Mouse (Mus musculus) layer of hippocampus, adult 11-12 months (tissue): Measurements from ENCODE around the gene Med20.

Experiments
- DNase-seq: peaks from one replicate; pipeline ENCODE4 v3.0.0; 2022; ENCODE audit warnings: low spot score

Gene Med20

DNA sequence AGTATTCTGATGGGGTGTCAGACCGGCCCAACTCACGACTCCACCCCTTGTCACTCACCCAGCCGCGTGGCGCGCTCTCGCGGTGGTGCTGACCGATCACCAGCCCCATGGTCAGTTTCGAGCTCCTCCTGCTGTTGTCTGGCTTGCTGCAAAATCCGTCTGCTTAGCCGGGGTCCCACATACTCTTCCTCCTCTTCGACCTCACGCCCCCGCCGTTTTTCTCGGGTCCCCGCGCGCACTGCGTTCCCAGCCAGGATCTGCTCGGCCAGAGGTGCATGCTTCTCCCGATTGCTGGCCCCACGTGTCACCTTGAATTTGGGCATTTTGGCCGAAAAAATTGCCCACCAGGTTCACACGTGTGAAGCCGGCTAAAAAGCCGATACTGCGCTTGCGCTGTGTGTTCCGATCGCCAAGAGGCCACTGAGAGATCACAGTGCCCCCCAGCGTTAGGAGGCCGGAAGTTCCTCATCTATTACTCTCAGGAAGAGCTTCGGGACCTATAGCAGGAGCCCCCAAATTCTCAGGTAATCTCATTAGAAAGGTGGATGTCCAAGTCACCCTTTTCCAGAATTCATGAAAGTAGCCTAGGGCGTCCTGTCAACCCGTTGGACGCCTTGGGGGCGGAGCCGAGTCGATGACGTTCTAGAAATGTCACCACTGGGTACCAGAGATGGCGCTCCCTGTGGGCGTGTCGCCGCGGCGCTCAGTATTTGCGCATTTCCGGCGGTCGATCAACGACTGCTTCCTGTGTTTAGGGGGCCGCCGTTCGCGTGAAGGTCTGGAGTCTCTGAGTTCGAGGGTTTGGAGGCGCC, at the start of gene Med20, which contains the start of the genes Bysl and Gm20517:
TSS of gene Med20 (plus strand) at position 734 of the 812 bp plus-strand sequence.
TSS of gene Bysl (minus strand) at position 644 of the 812 bp plus-strand sequence.
TSS of gene Gm20517 (plus strand) at position 741 of the 812 bp plus-strand sequence.
- DNase-seq: peak; percentile 96

DNA sequence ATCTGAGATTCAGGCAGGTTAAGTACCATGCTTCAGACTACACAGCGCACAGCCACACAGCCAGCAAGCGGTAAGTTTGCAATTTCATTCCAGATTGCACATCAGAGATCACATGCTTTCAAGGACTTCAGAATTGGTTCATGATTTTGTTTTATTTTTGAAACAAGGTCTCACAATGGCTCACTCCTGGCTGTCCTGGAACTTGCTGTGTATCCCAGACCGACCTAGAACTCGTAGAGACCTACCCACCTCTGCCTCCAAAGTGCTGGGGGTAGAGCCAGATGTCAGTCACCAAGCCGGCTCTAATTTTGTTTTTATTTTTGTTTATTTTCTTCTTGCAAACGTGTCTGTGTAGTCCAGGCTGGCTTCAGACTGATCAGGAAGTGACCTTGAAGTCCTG, 48.5 kb upstream of the Med20 start:
- no peak for DNase-seq

- DNase-seq: no peak
These were observed 46.8 kb upstream of the Med20 start for GRCm38 (mm10) chr17:47564612-47565011.

DNA sequence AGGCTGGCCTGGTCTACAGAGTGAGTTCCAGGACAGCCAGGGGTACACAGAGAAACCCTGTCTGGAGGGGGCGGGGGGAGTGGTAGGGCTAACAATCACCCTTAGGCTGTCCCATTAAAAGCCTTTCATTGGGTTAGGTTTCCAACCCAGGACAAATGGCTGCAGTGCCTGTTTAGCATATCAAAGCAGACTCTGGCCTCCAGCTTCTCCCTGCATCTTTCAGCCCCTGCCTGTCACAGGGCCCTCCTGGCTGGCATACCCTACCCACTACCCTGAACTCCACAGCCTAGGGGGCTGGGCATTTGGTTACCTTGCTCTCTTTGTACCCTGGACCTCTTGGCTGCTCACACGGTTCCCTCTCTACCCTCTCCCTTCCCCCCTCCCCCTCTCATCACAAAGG, 45.2 kb upstream of the Med20 start:
- DNase-seq: no peak

DNA sequence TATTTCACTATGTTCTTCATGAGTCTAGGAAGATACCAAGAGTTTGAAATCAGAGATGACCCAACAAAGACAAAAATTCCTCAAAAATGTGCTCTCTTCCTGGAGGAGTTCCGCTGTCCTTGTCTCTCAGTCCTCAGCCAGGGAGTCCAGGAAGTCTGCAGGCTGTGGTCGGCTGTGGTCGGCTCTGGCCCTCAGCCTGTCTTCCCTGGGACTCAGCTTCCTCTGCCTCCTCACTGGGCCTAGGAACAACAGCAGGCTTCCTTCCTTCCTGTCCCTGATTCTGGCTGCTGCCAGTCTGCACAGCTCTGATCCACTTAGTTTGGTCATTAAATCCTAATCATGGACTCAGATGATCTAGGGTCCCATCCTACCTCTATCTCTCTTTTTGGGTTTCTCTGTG, 44.1 kb upstream of the Med20 start:
- no peak for DNase-seq

GRCm38 (mm10) chr17:47568389-47568788, 43.0 kb upstream of the Med20 start:
- no peak for DNase-seq

- DNase-seq: no peak
These were observed 42.3 kb upstream of the Med20 start for GRCm38 (mm10) chr17:47568951-47569527.

GRCm38 (mm10) chr17:47571621-47572020, 39.8 kb upstream of the Med20 start:
- DNase-seq: no peak

DNA sequence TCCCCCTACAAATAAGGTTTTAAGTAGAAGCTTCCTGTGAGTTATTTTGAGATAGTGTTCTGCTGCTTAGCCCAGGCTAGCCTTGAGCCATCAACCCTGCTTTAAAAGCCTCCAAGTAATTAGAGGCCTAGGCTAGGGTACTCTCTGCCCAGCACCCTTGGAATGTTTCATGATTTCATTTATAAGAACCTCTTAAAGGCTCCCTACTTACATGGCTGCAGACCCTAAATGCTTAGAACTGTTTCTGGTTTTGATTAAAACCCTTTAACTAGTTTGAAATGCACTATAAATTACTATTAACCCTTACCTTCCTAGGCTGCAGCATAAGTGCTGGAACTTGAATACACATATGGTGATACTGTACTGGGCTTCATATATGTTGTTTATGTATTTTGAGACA, 38.9 kb upstream of the Med20 start:
- no peak for DNase-seq

GRCm38 (mm10) chr17:47574028-47574427, 37.4 kb upstream of the Med20 start:
- no peak for DNase-seq

- no peak for DNase-seq
These were observed 36.6 kb upstream of the Med20 start for GRCm38 (mm10) chr17:47574830-47575229.

DNA sequence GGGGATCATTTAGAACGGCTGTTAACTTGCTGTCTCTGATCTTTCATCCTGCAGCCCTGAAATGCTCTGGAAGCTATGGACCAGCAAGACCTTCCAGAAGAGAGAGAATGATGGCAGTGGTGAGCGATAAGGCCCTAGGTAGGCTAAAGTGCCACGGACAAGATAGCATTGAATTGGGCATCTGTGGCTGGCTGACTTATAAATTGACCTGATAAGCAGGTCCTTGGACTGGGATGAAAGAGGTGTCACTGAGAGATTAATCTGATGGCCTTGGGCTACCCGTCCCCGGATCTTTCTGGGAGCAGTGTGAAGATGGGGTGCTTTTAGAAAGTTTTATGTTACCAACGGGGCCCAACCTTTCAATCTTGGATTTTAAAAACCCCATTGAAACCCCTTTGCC, 32.7 kb upstream of the Med20 start:
- DNase-seq: no peak

GRCm38 (mm10) chr17:47580962-47581361, 30.4 kb upstream of the Med20 start:
- DNase-seq: no peak

DNA sequence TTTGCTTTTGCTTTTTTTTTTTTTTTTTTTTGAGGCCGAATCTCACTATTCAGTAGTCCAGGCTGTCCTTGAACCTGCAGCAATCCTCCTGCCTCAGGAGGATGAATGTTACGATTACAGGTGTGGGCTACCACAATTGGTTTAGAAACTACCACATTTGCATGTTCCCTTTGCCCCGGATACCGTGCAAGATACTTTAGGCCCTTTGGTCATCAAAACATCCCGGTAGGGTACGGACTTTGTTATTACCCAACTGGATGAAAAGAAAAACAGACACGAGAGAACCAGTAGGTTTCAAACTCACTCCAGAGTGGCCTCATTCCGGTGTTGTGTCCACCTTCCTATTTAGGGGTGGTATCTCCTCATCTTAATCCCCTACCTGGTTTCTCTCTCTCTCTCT, 22.9 kb upstream of the Med20 start:
- DNase-seq: no peak

DNA sequence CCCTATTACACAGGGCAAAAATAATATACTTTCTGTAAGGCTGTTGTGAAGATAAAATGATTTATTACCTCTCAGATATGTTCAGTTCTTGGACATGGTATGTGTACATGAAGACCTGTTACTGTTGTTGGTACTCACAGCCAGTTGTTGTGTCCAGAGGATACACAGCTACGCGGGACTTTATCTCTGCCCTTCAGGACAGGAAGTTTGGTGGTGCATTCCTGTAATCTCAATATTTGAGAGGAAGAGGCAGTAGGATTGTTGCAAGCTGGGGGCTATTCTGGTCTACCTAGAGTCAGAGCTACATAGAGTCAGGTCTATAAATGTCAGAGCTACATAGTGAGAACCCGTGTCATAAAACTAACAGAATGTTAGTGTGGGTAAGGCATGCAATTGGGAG, 20.3 kb upstream of the Med20 start:
- no peak for DNase-seq

GRCm38 (mm10) chr17:47593215-47593853, 18.0 kb upstream of the Med20 start:
- peak; percentile 91 for DNase-seq

DNA sequence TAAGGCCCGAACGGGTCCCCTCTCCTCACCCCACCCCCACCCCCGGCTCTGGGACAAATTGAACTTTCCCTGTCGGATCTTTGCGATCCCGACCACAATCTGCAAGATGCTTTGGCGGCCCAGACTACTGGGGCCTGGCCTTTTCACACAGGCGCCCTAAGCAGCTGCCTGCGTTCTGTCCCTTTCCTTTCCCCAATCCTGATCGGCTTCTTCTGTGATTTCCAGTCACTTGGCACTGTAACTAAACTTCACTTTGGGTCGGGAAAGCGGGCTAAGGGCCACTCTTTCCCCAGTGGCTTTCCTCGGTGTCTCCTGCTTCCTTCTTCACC, 17.6 kb upstream of the Med20 start:
- no peak for DNase-seq

GRCm38 (mm10) chr17:47594183-47594968, 17.0 kb upstream of the Med20 start:
- no peak for DNase-seq

- DNase-seq: no peak
These were observed 16.5 kb upstream of the Med20 start for GRCm38 (mm10) chr17:47594969-47595247.

DNA sequence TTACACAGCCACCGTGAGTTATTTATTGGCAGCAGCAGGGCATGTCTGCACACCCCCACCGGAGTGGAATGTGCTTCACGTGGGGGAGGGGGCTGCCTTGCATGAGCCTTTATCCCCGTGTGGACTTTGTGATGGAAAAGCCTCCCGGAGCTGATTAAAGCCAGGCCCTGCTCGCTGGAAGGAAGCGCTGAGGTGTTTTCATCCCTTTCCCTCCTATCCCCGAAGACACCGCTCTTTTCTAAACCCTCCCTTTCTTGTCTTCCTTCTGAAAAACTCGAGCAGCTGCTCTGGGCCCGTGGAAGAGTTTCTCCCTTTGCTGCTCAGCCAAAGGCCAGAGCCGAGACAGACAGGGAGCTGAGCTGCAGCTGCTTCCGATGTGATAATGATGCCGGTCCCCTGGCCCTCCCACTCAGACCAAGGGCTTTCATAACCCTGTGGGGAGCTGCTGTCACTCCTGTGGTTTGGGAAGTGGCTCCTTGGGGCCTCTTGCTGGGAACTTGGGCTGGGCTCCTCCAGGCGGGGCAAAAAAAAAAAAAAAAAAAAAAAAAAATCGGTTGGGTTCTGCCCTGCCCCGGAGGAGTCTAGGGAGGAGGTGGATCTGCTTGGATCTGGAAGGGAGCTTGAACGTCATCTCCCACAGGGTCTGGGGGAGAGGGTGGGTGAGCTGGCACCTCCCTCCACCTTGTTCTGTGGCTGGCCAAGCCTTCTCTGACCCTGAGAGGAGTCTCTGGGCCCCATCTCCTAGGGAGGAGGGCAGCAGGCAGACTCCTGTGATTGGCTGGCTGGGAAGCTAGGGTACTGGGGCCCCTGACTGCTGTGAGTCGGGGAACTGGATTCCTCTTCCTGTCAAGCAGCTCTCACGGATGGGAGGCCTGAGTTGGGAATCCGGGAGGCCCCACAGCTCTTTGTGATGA, 15.9 kb upstream of the Med20 start:
- DNase-seq: no peak

GRCm38 (mm10) chr17:47596162-47596838, 15.1 kb upstream of the Med20 start:
- DNase-seq: no peak
